Mouse (Mus musculus) layer of hippocampus, adult 9-11 months (tissue): ENCODE measurements around the gene Aqp2.
A peak's percentile ranks its signal among the peaks of the same experiment; 100 is the strongest.

ENCODE experiments used
- DNase-seq: peaks from one replicate; pipeline ENCODE4 v3.0.0; 2022

The Aqp2 gene

DNA sequence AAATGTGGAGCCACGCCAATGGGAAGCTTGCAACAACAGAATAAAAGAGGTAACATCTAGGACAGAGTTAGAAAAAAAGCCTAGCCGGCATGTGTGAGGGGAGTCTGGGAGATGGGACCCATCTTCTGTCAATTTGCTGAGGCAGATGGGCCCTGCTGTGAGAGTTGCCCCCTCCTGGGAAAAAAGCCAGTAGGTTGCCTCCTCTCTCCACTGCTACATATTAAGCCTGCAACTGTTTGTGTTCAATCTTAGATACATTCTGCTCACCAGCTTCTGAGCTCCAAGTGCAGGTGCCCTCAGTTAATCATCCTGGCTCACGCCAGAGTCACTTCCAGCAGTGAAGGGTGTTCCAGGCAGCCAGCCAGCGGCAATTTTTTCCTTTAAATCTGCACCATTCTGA is 41.0 kb downstream of the Aqp2 start:
- peak; percentile 62 for DNase-seq

DNA sequence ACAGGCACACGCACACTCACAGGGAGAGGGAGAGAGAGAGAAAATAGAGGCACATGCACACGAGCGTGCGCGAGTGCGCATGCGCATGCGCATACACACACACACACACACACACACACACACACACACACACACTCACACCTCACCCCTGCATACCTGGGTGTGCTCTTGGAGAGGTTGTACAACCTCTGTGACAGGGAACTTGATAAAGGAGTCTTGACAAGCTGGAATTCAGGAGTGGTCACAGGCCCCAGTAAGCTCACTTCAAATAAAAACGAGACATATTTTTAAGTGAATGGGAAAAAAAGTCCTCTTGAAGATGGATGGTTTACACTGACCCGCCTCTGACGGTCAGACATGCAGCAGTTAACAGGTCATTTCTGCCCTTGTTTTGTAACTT is 43.2 kb downstream of the Aqp2 start:
- no peak for DNase-seq

DNA sequence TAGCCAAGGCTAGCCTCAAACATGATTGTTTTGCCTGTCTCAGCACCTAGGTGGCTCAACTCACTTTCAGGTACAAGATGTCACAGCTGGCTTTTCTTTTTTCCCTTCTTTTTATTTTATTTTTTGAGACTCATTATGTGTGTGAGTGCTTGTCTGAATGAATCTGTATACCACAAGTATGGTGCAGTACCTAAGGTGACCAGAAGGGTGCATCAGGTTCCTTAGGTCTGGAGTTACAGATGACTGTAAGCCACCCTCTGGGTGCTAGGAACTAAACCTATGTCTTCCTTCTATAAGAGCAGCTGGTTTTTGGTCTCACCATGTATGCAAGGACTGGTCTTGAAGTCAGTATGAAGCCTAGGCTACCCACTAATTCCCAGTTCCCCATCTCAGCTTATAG is 52.8 kb downstream of the Aqp2 start:
- no peak for DNase-seq
